In genomic region chr14:31692536-31692935, GRCm38 (mm10) we compare ENCODE assay signal across 23 mouse cellular contexts. TPM values are rescaled to one million over a fixed set of nuclear protein-coding genes. Genes with fewer than 3 reads are reported as not detected.
"Had no signal": no experiment of that assay in that cellular context is flagged by ENCODE, and none has a peak within 500 bp of the region (broad histone marks: within the 10 kb centered on the region; RNA-seq: fewer than 3 reads in every experiment).

No protein-coding gene starts in this region.

- H3K4me1 ChIP-seq: liver, embryonic 12.5 days; midbrain, embryonic 13.5 days; midbrain, embryonic 15.5 days; neural tube, embryonic 13.5 days; neural tube, embryonic 15.5 days had no signal

- H3K27me3 ChIP-seq: liver, embryonic 12.5 days; midbrain, embryonic 13.5 days; midbrain, embryonic 15.5 days; neural tube, embryonic 13.5 days; neural tube, embryonic 15.5 days had no signal

- ATAC-seq: liver, embryonic 12.5 days; midbrain, embryonic 13.5 days; midbrain, embryonic 15.5 days had no signal

- H3K9me3 ChIP-seq: liver, embryonic 12.5 days; midbrain, embryonic 13.5 days; midbrain, embryonic 15.5 days; neural tube, embryonic 13.5 days; neural tube, embryonic 15.5 days had no signal

- H3K9ac ChIP-seq: liver, embryonic 12.5 days; liver, embryonic 14.5 days; lung, embryonic 14.5 days; midbrain, embryonic 13.5 days; midbrain, embryonic 15.5 days; neural tube, embryonic 13.5 days; neural tube, embryonic 15.5 days had no signal

- H3K4me3 ChIP-seq: liver, embryonic 12.5 days; midbrain, embryonic 13.5 days; midbrain, embryonic 15.5 days; neural tube, embryonic 13.5 days; neural tube, embryonic 15.5 days had no signal

- H3K4me2 ChIP-seq: liver, embryonic 12.5 days; lung, embryonic 14.5 days; midbrain, embryonic 13.5 days; midbrain, embryonic 15.5 days; neural tube, embryonic 13.5 days; neural tube, embryonic 15.5 days had no signal

- DNase-seq: lung, adult 18-20 months; lung, embryonic 14.5 days; lung, postnatal 10 days; retina, postnatal 1 day; right cerebral cortex, adult 18-20 months; right cerebral cortex, postnatal 25 days; right cerebral cortex, postnatal 4 days; spleen, adult 18-20 months; thymus, adult 18-20 months; thymus, postnatal 14 days; thymus, postnatal 36 days had no signal

- H3K27ac ChIP-seq: liver, embryonic 12.5 days; liver, embryonic 14.5 days; macrophage; midbrain, embryonic 13.5 days; midbrain, embryonic 15.5 days; neural tube, embryonic 13.5 days; neural tube, embryonic 15.5 days had no signal

- H3K36me3 ChIP-seq: midbrain, embryonic 15.5 days had no signal

RNA-seq across cellular contexts. Expression of gene Gm49387, which starts 51.9 kb away (rescaled TPM):
- total RNA-seq: megakaryocyte progenitor cell, adult 5-6 weeks; midbrain, postnatal 0 days; monocyte, adult 5-6 weeks had no signal
- polyA plus RNA-seq: macrophage; midbrain, embryonic 13.5 days; midbrain, postnatal 0 days; neural tube, embryonic 11.5 days; small intestine, adult 2 months had no signal
